Mouse (Mus musculus) right cerebral cortex, adult 2 months (tissue): ENCODE measurements around the gene 2010111I01Rik.

Experiments used
- DNase-seq, 2 experiments: peaks; one replicate each; pipeline ENCODE4 v3.0.0; 2021 to 2022; ENCODE audit warnings: low spot score in 2 of 2

The 2010111I01Rik gene

DNA sequence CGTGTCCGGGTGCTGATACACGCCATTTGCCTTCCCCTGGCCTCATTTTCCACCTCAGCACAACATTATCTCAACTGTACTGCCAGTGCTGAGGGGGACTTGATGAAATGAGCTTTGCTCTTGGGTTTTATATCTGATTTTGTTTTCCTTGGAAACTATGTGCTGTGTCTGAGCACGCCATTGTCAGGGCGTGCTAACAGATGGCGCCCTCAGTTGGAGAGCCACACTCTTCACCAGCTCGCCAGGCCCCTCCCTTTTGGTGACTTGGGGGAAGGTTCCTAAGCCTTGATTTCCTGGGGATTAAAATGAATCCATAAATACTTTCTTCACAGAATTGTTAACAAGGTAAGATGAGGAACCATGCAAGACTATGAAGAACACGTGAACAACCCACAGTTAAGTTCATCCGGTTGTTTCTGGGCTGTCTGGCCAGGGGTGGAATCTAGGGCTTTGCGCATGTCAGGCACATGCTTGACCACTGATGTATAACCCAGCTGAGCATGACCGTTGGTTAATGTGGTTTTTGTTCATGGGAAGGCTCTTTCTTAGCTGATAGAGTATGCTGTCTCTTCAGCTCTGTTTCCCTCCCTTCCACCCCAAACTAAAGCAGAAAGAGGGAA is 321.9 kb downstream of the 2010111I01Rik start:
- no peak for DNase-seq

- no peak for DNase-seq
These were observed 324.5 kb downstream of the 2010111I01Rik start for GRCm38 (mm10) chr13:63289152-63289551.

- no peak for DNase-seq
These were observed 325.0 kb downstream of the 2010111I01Rik start for GRCm38 (mm10) chr13:63289687-63290086.

GRCm38 (mm10) chr13:63290126-63290525 is 325.4 kb downstream of the 2010111I01Rik start:
- DNase-seq = no peak

GRCm38 (mm10) chr13:63291016-63291415 is 326.3 kb downstream of the 2010111I01Rik start:
- no peak for DNase-seq

DNA sequence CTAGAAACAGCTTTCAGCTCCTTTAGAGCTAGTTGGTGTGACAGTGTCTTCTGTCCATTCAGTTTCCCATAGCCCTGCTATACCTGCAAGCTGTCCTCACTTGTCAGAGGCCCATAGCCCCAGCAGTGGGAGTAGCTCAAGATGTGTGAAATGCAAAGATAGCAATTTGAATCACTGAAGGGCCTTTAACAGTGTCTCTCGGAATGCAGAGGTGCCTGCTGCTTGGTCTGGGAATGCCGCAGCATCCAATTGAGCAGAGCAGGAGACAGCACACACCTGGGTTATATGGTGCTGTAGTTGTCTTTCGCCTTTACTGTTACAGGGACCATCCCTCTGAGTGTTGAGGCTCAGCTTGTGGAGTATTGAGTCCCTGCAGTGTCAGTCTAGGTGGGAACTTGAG is 329.0 kb downstream of the 2010111I01Rik start:
- no peak for DNase-seq

- no peak for DNase-seq
These were observed 329.9 kb downstream of the 2010111I01Rik start for GRCm38 (mm10) chr13:63294359-63295193.

DNA sequence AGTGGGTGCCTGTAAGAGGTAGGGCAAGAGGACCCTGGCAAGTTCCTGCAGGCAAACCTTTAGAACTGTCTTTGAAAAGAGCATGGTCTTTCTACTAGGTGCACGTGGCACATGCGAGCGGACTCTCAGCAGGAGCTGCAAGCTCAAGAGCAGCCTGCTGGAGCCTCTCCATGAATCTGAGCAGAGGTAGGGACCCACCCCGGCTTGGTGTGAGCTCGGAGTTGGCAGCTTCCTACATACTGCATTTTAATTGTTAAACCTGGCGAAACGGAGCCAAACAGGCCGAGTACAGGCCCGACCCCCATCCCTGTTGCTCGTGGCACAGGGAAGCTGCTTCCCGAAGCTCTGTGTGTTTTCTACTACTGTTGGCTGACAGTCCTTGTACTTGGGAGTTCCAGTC is 331.6 kb downstream of the 2010111I01Rik start:
- DNase-seq = no peak

- DNase-seq = no peak
These were observed 332.3 kb downstream of the 2010111I01Rik start for GRCm38 (mm10) chr13:63297003-63297402.

GRCm38 (mm10) chr13:63297933-63298332 is 333.2 kb downstream of the 2010111I01Rik start:
- no peak for DNase-seq

GRCm38 (mm10) chr13:63298931-63299330 is 334.2 kb downstream of the 2010111I01Rik start:
- DNase-seq = no peak

DNA sequence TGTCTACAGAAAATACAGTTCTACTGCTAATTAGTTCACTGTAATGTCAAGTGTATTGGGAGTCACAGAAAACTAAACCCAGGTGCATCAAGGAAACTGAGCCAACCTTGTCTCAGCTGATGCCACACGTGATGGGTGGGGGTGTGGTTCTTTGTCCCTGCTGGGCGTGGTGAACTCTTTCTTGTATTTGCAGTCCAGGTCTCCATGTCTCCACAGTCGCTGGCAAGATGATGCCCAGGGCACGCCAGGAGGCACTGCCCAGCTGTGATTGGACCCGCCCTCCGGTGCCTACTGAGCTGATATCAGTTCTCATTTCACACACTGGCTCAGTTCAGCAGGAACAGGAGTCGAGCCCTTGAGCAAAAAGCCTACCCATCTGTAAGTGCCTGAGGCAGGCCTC is 336.2 kb downstream of the 2010111I01Rik start:
- DNase-seq = no peak

DNA sequence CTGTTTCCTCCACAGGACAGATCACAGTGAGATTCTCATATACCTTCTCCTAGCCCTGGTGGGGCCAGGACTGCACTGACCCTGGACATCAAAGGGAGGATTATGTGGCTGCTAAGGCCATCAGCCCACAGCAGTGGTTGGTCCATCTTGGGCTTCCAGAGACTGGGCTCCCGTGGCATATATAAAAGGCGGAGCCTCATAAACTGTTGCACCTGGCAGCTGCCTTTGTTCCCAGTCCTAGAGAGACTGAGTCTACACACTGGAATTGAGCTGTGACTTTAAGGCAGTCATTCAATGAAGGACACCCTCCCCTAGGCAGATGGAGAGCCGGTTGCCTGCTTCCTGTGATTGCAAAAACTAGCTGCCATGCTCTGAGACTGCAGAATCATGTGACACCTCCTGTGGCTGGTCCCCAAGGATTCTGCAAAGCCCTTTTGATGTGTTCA is 337.1 kb downstream of the 2010111I01Rik start:
- DNase-seq = no peak

- no peak for DNase-seq
These were observed 337.7 kb downstream of the 2010111I01Rik start for GRCm38 (mm10) chr13:63302381-63302780.

DNA sequence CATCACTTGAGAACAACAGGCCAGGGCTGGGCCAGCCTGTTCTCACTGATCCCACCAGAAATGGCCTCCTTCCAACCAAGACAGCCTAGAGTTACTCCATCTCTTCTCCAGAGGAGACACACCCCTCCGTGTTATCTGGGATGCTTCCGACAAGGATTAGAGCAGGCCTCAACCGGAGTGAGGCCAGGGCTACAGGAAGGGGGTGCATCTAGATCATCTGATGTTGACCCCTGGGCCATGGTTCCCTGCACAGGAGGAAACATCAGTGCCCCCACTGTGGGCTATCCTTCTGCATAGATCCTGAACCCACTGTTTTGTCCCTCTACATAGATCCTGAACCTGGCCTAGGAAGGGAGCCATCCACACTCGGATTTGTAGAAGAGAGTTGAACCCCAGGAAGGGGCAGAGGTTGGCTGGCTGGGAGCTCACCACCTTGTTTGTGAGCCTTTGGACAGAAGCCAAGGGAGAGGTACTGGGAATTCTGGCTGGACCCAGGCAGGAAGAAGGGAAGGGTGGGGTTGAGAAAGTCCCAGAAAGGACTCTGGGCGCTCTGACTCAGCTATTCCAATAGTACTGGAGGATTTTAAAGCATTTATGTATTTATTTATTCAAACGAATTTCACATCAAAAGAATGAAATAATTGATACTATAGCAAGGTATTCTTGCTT is 339.6 kb downstream of the 2010111I01Rik start:
- no peak for DNase-seq

GRCm38 (mm10) chr13:63304799-63305159 is 340.1 kb downstream of the 2010111I01Rik start:
- DNase-seq = no peak

DNA sequence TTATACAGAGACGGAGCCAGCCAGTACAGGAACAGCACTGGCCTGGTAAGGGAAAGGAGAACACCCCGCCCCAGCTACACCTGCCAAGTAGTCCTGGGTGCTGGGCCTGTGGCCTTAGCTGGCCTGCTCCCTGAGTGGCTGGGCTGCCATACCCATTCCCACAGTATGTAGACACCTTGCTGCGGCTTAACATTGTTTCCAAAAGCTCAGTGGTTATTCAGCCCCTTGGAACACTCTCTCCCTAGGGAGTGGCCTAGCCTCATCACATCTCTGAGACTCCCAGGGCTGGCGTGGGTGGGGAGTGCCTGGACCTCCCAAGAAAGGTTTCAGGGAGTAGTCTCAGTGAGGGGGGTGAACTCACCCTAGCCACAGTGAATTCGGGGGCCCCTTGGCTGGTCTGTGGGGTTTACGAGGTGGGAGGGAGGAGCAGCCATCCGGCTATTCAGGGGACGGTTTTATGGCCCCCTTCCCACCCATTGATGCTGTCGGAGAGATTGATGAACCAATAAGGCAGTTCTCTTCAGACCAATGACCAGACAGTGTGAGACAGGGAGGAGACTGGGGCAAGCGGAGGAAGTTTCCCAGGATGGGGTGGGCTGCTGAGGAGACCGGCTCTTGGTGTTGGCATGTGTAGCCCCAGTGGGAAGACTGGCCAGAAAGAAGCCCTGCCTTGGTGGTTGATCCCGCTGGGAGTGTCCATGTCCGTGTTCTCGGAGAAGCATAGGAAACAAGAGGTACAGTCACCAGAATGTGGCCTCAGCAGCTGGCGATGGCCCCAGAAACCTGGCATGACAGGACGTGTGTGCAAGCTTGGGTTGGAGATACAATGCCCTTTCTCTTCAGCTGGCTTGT is 340.7 kb downstream of the 2010111I01Rik start:
- no peak for DNase-seq

DNA sequence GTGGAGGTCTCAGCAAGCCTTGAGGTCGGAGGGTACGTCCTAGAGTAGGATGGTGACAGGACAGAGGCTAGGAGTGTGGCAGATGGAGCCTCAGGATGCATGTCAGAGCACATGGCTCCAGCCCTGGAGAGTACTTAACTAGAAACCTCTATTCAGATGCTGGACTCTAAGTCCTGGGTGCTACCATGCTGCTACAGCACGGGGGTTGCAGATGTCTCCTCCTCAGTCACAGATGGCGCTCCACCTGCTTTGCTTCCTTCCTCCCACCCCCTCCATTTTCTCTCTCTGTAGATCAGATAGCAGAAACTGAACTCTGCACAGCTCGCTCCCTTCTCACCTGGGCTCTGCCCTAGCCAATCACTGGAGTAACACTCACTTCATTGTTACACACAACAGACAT is 342.1 kb downstream of the 2010111I01Rik start:
- peak; percentile 48 to 59 for DNase-seq

DNA sequence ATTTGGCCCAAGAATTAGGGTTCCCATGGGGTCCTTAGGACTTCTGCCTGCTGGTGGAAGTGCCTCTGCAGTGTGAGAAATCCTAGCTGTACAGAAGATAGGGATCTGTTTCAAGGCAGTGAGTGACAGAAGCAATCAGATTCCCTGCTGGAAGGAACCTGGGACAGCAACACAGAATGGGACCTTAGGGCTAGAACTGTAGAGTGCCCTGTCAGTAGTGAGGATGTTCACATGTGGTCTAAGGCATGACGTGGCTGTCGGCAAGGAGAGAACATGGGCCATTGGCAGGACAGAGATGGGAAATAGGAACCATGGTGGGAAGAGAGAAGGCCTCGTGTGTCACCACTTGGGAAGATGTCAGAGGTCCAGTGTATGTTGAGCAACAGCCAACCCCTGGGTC is 344.9 kb downstream of the 2010111I01Rik start:
- no peak for DNase-seq

GRCm38 (mm10) chr13:63311156-63311555 is 346.5 kb downstream of the 2010111I01Rik start:
- no peak for DNase-seq

DNA sequence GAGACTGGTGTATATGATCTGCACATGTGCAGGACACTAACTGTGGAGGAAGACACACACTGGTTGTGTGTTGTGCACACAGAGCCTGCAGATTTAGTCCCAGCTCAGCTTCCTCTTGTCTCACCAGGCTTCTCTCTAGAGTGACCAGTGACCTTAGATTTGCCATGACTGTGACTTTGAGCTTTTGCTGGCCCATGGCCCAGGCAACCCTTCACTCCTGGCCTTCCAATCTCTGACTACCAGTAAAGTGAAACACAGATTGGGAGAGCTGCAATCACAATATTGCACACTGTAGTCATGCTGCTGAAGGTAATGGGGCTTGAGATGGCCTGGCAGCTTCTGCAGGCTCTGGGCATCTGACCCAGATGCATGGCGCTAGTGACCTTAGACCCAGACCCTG is 348.6 kb downstream of the 2010111I01Rik start:
- DNase-seq = no peak
